Mouse (Mus musculus): ENCODE measurements around the gene Nprl2. TPM values are rescaled to one million over a fixed set of nuclear protein-coding genes. Genes with fewer than 3 reads are reported as not detected.

Gene Nprl2
- total RNA-seq (2012; rRNA removed) (23.2 and 25.4 TPM in 2 replicates), polyA plus RNA-seq (2012; ENCODE audit: insufficient read depth in 1 of 2, insufficient read length in 2 of 2, low read depth in 1 of 2, low replicate concordance in 2 of 2, missing spikeins in 1 of 2) (10 to 100 TPM in 1 of 2 experiments, not detected in 1; 30.2 TPM)

- peak; percentile 97 for DNase-seq (ENCODE audit: low read depth, low spot score)
- H3K36me3 ChIP-seq (ENCODE audit: control insufficient read depth in 1 of 2, insufficient read depth in 2 of 2, low read length in 2 of 2) = peaks cover 0 to 6% of the 10 kb centered on the region in 2 experiments; a peak in 2 of 4 replicates
- H3K79me2 ChIP-seq (ENCODE audit: control insufficient read depth, insufficient read depth, low read length, poor library complexity) = peaks cover 16% of the 10 kb centered on the region
- H3K9me3 ChIP-seq (replicated peaks; ENCODE audit: insufficient read depth, low read length) = no peaks in the 10 kb centered on the region
- peak within 1 kb of the TSS; percentile 82 for H3K9ac ChIP-seq (ENCODE audit: control insufficient read depth, low read depth, low read length, poor library complexity, severe bottlenecking)
- H3K27ac ChIP-seq (ENCODE audit: control insufficient read depth, low read depth, low read length) = peak within 1 kb of the TSS; percentile 83
- peaks cover 0 to 13% of the 10 kb centered on the region in 2 experiments; a peak in 1 of 4 replicates for H3K4me1 ChIP-seq (ENCODE audit: control insufficient read depth in 1 of 2, insufficient read depth in 2 of 2, low read length in 2 of 2)
- H3K27me3 ChIP-seq (ENCODE audit: control insufficient read depth in 1 of 2, insufficient read depth in 2 of 2, low read length in 2 of 2) = no peaks in the 10 kb centered on the region
- H3K4me3 ChIP-seq (ENCODE audit: control insufficient read depth in 1 of 2, insufficient read depth in 1 of 2, low read depth in 2 of 2, low read length in 2 of 2) = peak within 1 kb of the TSS; percentile 72 to 90
- TF ChIP-seq ETS1 (IDR thresholded peaks at IDR 0.05; ENCODE audit: low read depth, low read length) = no peak
- TF ChIP-seq TBP (IDR thresholded peaks at IDR 0.05; ENCODE audit: low read depth, low read length) = peak; percentile 74
- TF ChIP-seq GATA1 (IDR thresholded peaks at IDR 0.05; ENCODE audit: low read depth, low read length) = no peak
- TF ChIP-seq RCOR1 (IDR thresholded peaks at IDR 0.05; ENCODE audit: low read depth, low read length) = no peak
- TF ChIP-seq CHD1 (IDR thresholded peaks at IDR 0.05; ENCODE audit: low read depth, low read length) = no peak
- no peak for TF ChIP-seq MAFK (IDR thresholded peaks at IDR 0.05; ENCODE audit: borderline replicate concordance, low read depth, low read length)
- TF ChIP-seq MEF2A (IDR thresholded peaks at IDR 0.05; ENCODE audit: extremely low read depth, insufficient replicate concordance, low read depth, low read length, poor library complexity, severe bottlenecking) = no peak
- no peak; the same call in 1 of the 2 replicates for TF ChIP-seq TCF12 (IDR thresholded peaks at IDR 0.05; ENCODE audit: low read depth, low read length)
- TF ChIP-seq EP300 (IDR thresholded peaks at IDR 0.05; ENCODE audit: low read depth in 1 of 2, low read length in 2 of 2) = no peak
- no peak for TF ChIP-seq ZMIZ1 (IDR thresholded peaks at IDR 0.05; ENCODE audit: low read depth, low read length)
- TF ChIP-seq CTCF (IDR thresholded peaks at IDR 0.05 in 2 of 3, conservative IDR thresholded peaks at IDR 0.05 in 1 of 3; ENCODE audit: control insufficient read depth in 1 of 3, insufficient read depth in 1 of 3, low read depth in 2 of 3, low read length in 3 of 3, poor library complexity in 1 of 3, severe bottlenecking in 1 of 3) = no peak
- no peak for TF ChIP-seq USF2 (IDR thresholded peaks at IDR 0.05; ENCODE audit: borderline replicate concordance in 1 of 2, insufficient read depth in 1 of 2, low read depth in 1 of 2, low read length in 2 of 2)
- peak; percentile 99 for TF ChIP-seq HCFC1 (IDR thresholded peaks at IDR 0.05; ENCODE audit: low read depth, low read length)
- no peak for TF ChIP-seq USF1 (IDR thresholded peaks at IDR 0.05; ENCODE audit: low read depth, low read length)
- TF ChIP-seq MAX (IDR thresholded peaks at IDR 0.05; ENCODE audit: low read length) = peak; percentile 10; the same call in 1 of the 2 replicates
- peak; percentile 99 for TF ChIP-seq KAT2A (conservative IDR thresholded peaks at IDR 0.05; ENCODE audit: low read depth, low read length)
- TF ChIP-seq SMC3 (IDR thresholded peaks at IDR 0.05; ENCODE audit: low read depth, low read length) = no peak
- no peak for TF ChIP-seq ZKSCAN1 (IDR thresholded peaks at IDR 0.05; ENCODE audit: low read depth, low read length)
- TF ChIP-seq CHD2 (IDR thresholded peaks at IDR 0.05; ENCODE audit: low read length) = peak; percentile 77
- peak; percentile 95 for TF ChIP-seq SIN3A (IDR thresholded peaks at IDR 0.05; ENCODE audit: low read length)
- TF ChIP-seq POLR2AphosphoS5 (IDR thresholded peaks at IDR 0.05; ENCODE audit: borderline replicate concordance, low read depth, low read length) = no peak
- TF ChIP-seq UBTF (IDR thresholded peaks at IDR 0.05; ENCODE audit: borderline replicate concordance, insufficient read depth, low read depth, low read length) = no peak
- no peak for TF ChIP-seq ZNF384 (IDR thresholded peaks at IDR 0.05; ENCODE audit: low read depth, low read length)
- no peak for TF ChIP-seq TAL1 (IDR thresholded peaks at IDR 0.05; ENCODE audit: low read length)
- TF ChIP-seq ELF1 (IDR thresholded peaks at IDR 0.05; ENCODE audit: low read depth, low read length) = peak; percentile 91
- peak; percentile 82 for TF ChIP-seq NELFE (IDR thresholded peaks at IDR 0.05; ENCODE audit: low read depth, low read length)
- no peak for TF ChIP-seq GABPA (IDR thresholded peaks at IDR 0.05; ENCODE audit: low read depth, low read length)
- TF ChIP-seq POLR2AphosphoS2 (IDR thresholded peaks at IDR 0.05; ENCODE audit: low read length) = 0 out of 2 replicates have a peak, but pooled peaks have one; percentile 67
- no peak for TF ChIP-seq JUND (IDR thresholded peaks at IDR 0.05; ENCODE audit: low read depth, low read length)
- peak; percentile 89 for TF ChIP-seq MYC (IDR thresholded peaks at IDR 0.05; ENCODE audit: low read depth, low read length)
- TF ChIP-seq ZC3H11A (IDR thresholded peaks at IDR 0.05; ENCODE audit: low read depth, low read length) = no peak
- TF ChIP-seq MAZ (IDR thresholded peaks at IDR 0.05; ENCODE audit: low read depth, low read length) = no peak; the same call in 1 of the 2 replicates
- peak; percentile 83 for TF ChIP-seq MXI1 (IDR thresholded peaks at IDR 0.05; ENCODE audit: low read depth, low read length)
- TF ChIP-seq POLR2A (IDR thresholded peaks at IDR 0.05; ENCODE audit: control insufficient read depth in 1 of 2, insufficient read depth in 1 of 2, low read depth in 1 of 2, low read length in 2 of 2, poor library complexity in 1 of 2) = peak; percentile 48 to 83; a peak in 3 of 4 replicates
- TF ChIP-seq NRF1 (IDR thresholded peaks at IDR 0.05; ENCODE audit: insufficient read depth, low read depth, low read length, poor library complexity, severe bottlenecking) = peak; percentile 89
These were observed at the start of gene Nprl2, which contains the start of gene Cyb561d2 for GRCm38 (mm10) chr9:107541474-107542351. Nprl2 (plus strand) TSS chr9:107542226. Cyb561d2 (minus strand) TSS chr9:107542193.

Data from MEL (cell line).